Mouse (Mus musculus) liver, embryonic 14.5 days (tissue): ENCODE measurements around the gene Nans.

ENCODE experiments used
- CTCF ChIP-seq: IDR thresholded peaks from 2 replicates; pipeline ENCODE4 v1.5.1; 2016; ENCODE audit warnings: antibody characterized with exemption, low read depth, control low read depth
- EP300 ChIP-seq: IDR thresholded peaks from 2 replicates; pipeline ENCODE4 v1.6.1; 2016; ENCODE audit warnings: antibody characterized with exemption, low read depth

- TF ChIP-seq CTCF (no peak), EP300 (no peak)
Observed at GRCm38 (mm10) chr4:46535094-46535830, 46.2 kb downstream of the Nans start.
